8 mouse cellular contexts compared by ENCODE assay signal in the genomic region with DNA sequence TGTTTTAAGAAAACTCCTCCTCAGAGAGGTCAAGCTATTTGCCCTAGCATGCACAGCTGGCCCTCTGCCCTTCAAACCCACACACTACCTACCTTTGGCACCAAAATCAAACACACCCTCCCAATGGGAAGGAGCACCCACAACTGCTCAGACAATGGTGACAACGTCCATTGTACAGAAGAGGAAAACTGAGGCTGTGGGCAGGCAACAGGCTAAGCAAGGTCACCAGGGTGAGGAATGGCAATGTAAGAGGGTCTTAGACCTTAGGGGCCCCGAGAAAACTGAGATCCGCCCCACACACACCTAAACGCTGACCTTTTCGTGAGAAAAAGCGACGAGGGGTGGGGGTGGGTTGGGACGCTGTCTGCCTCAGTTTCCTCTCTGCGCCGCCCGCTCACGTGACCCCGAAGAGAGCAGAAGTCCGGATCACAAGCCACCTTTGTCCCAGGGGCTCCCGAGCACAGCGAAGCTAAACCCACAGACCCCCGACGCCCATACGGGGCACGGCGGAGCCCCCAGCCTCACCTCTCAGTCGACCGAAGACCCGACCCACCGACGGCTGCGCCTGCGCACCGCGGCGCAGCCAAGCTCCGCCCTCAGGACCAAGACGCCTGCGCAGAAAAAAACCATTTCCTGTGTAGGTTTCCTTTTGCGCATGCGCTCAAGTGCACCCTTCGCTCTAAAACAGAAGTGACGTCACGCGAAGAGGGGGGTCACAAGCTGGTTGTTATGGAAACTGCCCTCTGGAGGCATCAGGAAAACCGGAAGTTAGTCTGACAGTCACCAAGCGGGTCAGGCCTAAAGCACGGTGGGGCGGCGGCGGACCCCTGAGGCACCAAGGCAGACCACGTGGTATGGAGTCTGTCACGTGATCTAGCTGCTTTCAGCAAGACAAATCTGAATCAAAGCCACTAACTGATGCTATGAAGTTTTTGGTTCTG. TPM values are rescaled to one million over a fixed set of nuclear protein-coding genes. Genes with fewer than 3 reads are reported as not detected.
DNase-seq lines count a peak whose midpoint lies in the region; ATAC-seq and TF ChIP-seq lines count a peak whose summit lies in the region.

TSS of gene Sgta (minus strand) at position 579 of the 941 bp plus-strand sequence.

- H3K4me1 ChIP-seq in embryonic facial prominence, embryonic 14.5 days (ENCODE audit: control insufficient read depth, insufficient read depth, low read length): peaks cover 14% of the 10 kb centered on the region; the same call in 1 of the 2 replicates
- H3K4me1 ChIP-seq in heart, adult 2 months (ENCODE audit: control insufficient read depth, insufficient read depth, low read length): peaks cover 20% of the 10 kb centered on the region
- peaks cover 31% of the 10 kb centered on the region for H3K4me1 ChIP-seq in limb, embryonic 13.5 days
- peaks cover 27% of the 10 kb centered on the region for H3K4me1 ChIP-seq in midbrain, embryonic 16.5 days (ENCODE audit: control insufficient read depth, insufficient read depth, low read length)

- DNase-seq in 3T3-L1 (ENCODE audit: low read depth, low spot score): peak; percentile 100
- peak; percentile 85 to 97 for DNase-seq in adrenal gland, postnatal 4 days (ENCODE audit: low spot score in 2 of 2)
- peak; percentile 100 for DNase-seq in embryonic facial prominence, embryonic 14.5 days (ENCODE audit: low spot score)
- peak; percentile 97 to 99 for DNase-seq in heart, adult 2 months
- peak; percentile 100 for DNase-seq in kidney, adult 8-10 months
- peak; percentile 94 to 96 for DNase-seq in spleen, postnatal 10 days (ENCODE audit: low spot score in 2 of 2)

- intact Hi-C loops in heart, adult 2 months (cut with DNase I): no loop called here

- under 1% methylated on average over 42 of the region's 48 CpGs for WGBS in embryonic facial prominence, embryonic 14.5 days
- WGBS in heart, adult 2 months: under 1% methylated on average over 48 of the region's 48 CpGs
- 0% methylated on average over 48 of the region's 48 CpGs for WGBS in limb, embryonic 13.5 days
- WGBS in midbrain, embryonic 16.5 days: under 1% methylated on average over 48 of the region's 48 CpGs

- TF ChIP-seq EP300 in heart, adult 2 months (IDR thresholded peaks at IDR 0.05; ENCODE audit: insufficient read depth, low read depth, low read length): peak; percentile 68; the same call in 1 of the 2 replicates

- peak within 1 kb of the TSS; percentile 94 for H3K4me2 ChIP-seq in embryonic facial prominence, embryonic 14.5 days (ENCODE audit: low read depth, low read length)
- peak within 1 kb of the TSS; percentile 97 for H3K4me2 ChIP-seq in limb, embryonic 13.5 days (replicated peaks)
- H3K4me2 ChIP-seq in midbrain, embryonic 16.5 days (ENCODE audit: low read length): peak within 1 kb of the TSS; percentile 99

- TF ChIP-seq POLR2A in heart, adult 2 months (IDR thresholded peaks at IDR 0.05; ENCODE audit: insufficient read depth, low read depth, low read length): peak; percentile 71

- H3K9ac ChIP-seq in embryonic facial prominence, embryonic 14.5 days (ENCODE audit: low read depth, low read length): peak within 1 kb of the TSS; percentile 92
- peak within 1 kb of the TSS; percentile 83 for H3K9ac ChIP-seq in heart, adult 2 months (ENCODE audit: low read depth, low read length)
- H3K9ac ChIP-seq in limb, embryonic 13.5 days: peak within 1 kb of the TSS; percentile 91
- H3K9ac ChIP-seq in midbrain, embryonic 16.5 days (ENCODE audit: low read depth, low read length): peak within 1 kb of the TSS; percentile 89

- peak within 1 kb of the TSS; percentile 86 for H3K4me3 ChIP-seq in embryonic facial prominence, embryonic 14.5 days (ENCODE audit: low read depth, low read length)
- H3K4me3 ChIP-seq in heart, adult 2 months: peak within 1 kb of the TSS; percentile 94
- H3K4me3 ChIP-seq in limb, embryonic 13.5 days: peak within 1 kb of the TSS; percentile 85
- peak within 1 kb of the TSS; percentile 75 for H3K4me3 ChIP-seq in midbrain, embryonic 16.5 days (ENCODE audit: low read depth, low read length)

- no peaks in the 10 kb centered on the region for H3K27me3 ChIP-seq in embryonic facial prominence, embryonic 14.5 days (replicated peaks; ENCODE audit: control insufficient read depth, insufficient read depth, low read length)
- no peaks in the 10 kb centered on the region for H3K27me3 ChIP-seq in heart, adult 2 months (ENCODE audit: control insufficient read depth, insufficient read depth, low read length)
- H3K27me3 ChIP-seq in limb, embryonic 13.5 days: no peaks in the 10 kb centered on the region
- H3K27me3 ChIP-seq in midbrain, embryonic 16.5 days (ENCODE audit: control insufficient read depth, insufficient read depth, low read depth, low read length): no peaks in the 10 kb centered on the region

- peak; percentile 96 for ATAC-seq in embryonic facial prominence, embryonic 14.5 days (ENCODE audit: low read depth)
- ATAC-seq in limb, embryonic 13.5 days (ENCODE audit: low FRiP score, low read depth): peak; percentile 94
- ATAC-seq in midbrain, embryonic 16.5 days: peak; percentile 92

- no peak for TF ChIP-seq CTCF in heart, adult 2 months (IDR thresholded peaks at IDR 0.05)

- H3K9me3 ChIP-seq in embryonic facial prominence, embryonic 14.5 days (ENCODE audit: control insufficient read depth, low read length): no peaks in the 10 kb centered on the region
- no peaks in the 10 kb centered on the region for H3K9me3 ChIP-seq in limb, embryonic 13.5 days
- no peaks in the 10 kb centered on the region for H3K9me3 ChIP-seq in midbrain, embryonic 16.5 days (replicated peaks; ENCODE audit: control insufficient read depth, low read length, poor library complexity, severe bottlenecking)

- H3K79me2 ChIP-seq in heart, adult 2 months (replicated peaks; ENCODE audit: control insufficient read depth, insufficient read depth, low read length): peaks cover 13% of the 10 kb centered on the region

- no peaks in the 10 kb centered on the region for H3K36me3 ChIP-seq in embryonic facial prominence, embryonic 14.5 days (ENCODE audit: control insufficient read depth, insufficient read depth, low read length)
- no peaks in the 10 kb centered on the region for H3K36me3 ChIP-seq in heart, adult 2 months (ENCODE audit: control insufficient read depth, insufficient read depth, low read length)
- peaks cover 8% of the 10 kb centered on the region; the same call in 1 of the 2 replicates for H3K36me3 ChIP-seq in limb, embryonic 13.5 days
- H3K36me3 ChIP-seq in midbrain, embryonic 16.5 days (ENCODE audit: control insufficient read depth, insufficient read depth, low read length): no peaks in the 10 kb centered on the region

- no peak within 1 kb of the TSS; the same call in 1 of the 2 replicates for H3K27ac ChIP-seq in embryonic facial prominence, embryonic 14.5 days (replicated peaks; ENCODE audit: low read depth, low read length)
- peak within 1 kb of the TSS; percentile 92 for H3K27ac ChIP-seq in heart, adult 2 months
- H3K27ac ChIP-seq in limb, embryonic 13.5 days: 0 out of 2 replicates have a peak within 1 kb of the TSS, but pooled peaks have one; percentile 3
- H3K27ac ChIP-seq in midbrain, embryonic 16.5 days (ENCODE audit: low read length): peak within 1 kb of the TSS; percentile 48; the same call in 1 of the 2 replicates

RNA-seq across cellular contexts. Expression of gene Sgta, which starts in this region (rescaled TPM):
- 100 to 1,000 TPM; 158 to 163 TPM for total RNA-seq in adrenal gland, postnatal 4 days (2021)
- 163 and 179 TPM in 2 replicates for polyA plus RNA-seq in embryonic facial prominence, embryonic 14.5 days (2014; fragmentation: Nextera tagmentation; extraction: Ambion mirVana)
- 10 to 100 TPM; 84.5 to 90.1 TPM for total RNA-seq in heart, adult 2 months (2021)
- polyA plus RNA-seq in heart, adult 2 months (2012; rRNA removed): 158 and 161 TPM in 2 replicates
- polyA plus RNA-seq in limb, embryonic 13.5 days (2015; fragmentation: Nextera tagmentation; extraction: Ambion mirVana): 227 and 231 TPM in 2 replicates
- 324 and 340 TPM in 2 replicates for polyA plus RNA-seq in midbrain, embryonic 16.5 days (2015; fragmentation: Nextera tagmentation; extraction: Ambion mirVana)
